Mouse (Mus musculus) liver, embryonic 14.5 days (tissue): ENCODE data around the gene Zc3hav1.

Experiments
- CTCF ChIP-seq: IDR thresholded peaks from 2 replicates; pipeline ENCODE4 v1.5.1; 2016; ENCODE audit warnings: antibody characterized with exemption, low read depth, control low read depth
- EP300 ChIP-seq: IDR thresholded peaks from 2 replicates; pipeline ENCODE4 v1.6.1; 2016; ENCODE audit warnings: antibody characterized with exemption, low read depth

- TF ChIP-seq CTCF (no peak), EP300 (no peak)
These were observed 97.6 kb downstream of the Zc3hav1 start for GRCm38 (mm10) chr6:38256793-38257192.
